27 mouse cellular contexts compared by ENCODE assay signal in the genomic region with DNA sequence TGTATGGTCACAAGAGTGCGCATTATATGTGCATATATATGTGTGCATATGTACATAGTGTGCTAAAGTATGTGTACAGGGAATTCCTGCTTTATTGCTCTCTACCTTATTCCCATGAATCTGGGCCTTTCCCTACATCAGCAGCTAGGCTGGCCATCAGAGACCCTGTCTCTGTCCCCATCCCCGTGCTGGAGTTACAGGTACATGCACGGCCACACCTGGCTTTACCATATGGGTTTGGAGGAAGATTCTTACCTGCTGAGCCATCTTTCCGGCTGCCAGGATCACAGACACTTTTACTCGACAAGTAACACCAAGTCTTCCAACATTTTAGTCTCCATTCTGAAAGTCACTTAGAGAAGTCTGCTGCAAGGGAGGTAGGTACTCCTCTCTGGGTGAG.
"Had no signal": no experiment of that assay in that cellular context is flagged by ENCODE, and none has a peak within 500 bp of the region (broad histone marks: within the 10 kb centered on the region; RNA-seq: fewer than 3 reads in every experiment).

No protein-coding gene starts in this region.

- DNase-seq: left cerebral cortex, postnatal 4 days; liver; liver, embryonic 13.5 days; liver, postnatal 0 days; lung, adult 18-20 months; lung, adult 2 months; lung, embryonic 14.5 days; lung, postnatal 10 days; lung, postnatal 14 days; lung, postnatal 36 days; lung, postnatal 4 days had no signal

- H3K9me3 ChIP-seq: limb, embryonic 10.5 days; limb, embryonic 12.5 days; limb, embryonic 13.5 days; limb, embryonic 15.5 days; liver, embryonic 12.5 days; liver, embryonic 13.5 days; liver, embryonic 15.5 days; lung, embryonic 15.5 days; megakaryocyte, embryonic 14.5 days; midbrain, embryonic 10.5 days; midbrain, embryonic 12.5 days; midbrain, embryonic 13.5 days; midbrain, embryonic 15.5 days; neural tube, embryonic 12.5 days had no signal

- H3K27me3 ChIP-seq: limb, embryonic 12.5 days; limb, embryonic 15.5 days; liver, embryonic 12.5 days; liver, embryonic 13.5 days; liver, embryonic 15.5 days; lung, embryonic 15.5 days; megakaryocyte, embryonic 14.5 days; midbrain, embryonic 12.5 days; midbrain, embryonic 13.5 days; midbrain, embryonic 15.5 days; neural tube, embryonic 12.5 days had no signal

- H3K4me1 ChIP-seq: liver, embryonic 12.5 days; liver, embryonic 13.5 days; liver, embryonic 15.5 days; lung, embryonic 15.5 days; megakaryocyte, embryonic 14.5 days; midbrain, embryonic 10.5 days; midbrain, embryonic 12.5 days; midbrain, embryonic 13.5 days; midbrain, embryonic 15.5 days had no signal

- H3K36me3 ChIP-seq: limb, embryonic 10.5 days; limb, embryonic 12.5 days; limb, embryonic 13.5 days; limb, embryonic 15.5 days; liver, embryonic 12.5 days; liver, embryonic 13.5 days; liver, embryonic 15.5 days; lung, embryonic 15.5 days; midbrain, embryonic 10.5 days; midbrain, embryonic 12.5 days; midbrain, embryonic 13.5 days; midbrain, embryonic 15.5 days; neural tube, embryonic 12.5 days had no signal

- H3K27ac ChIP-seq: limb, embryonic 10.5 days; limb, embryonic 12.5 days; limb, embryonic 13.5 days; limb, embryonic 15.5 days; liver, embryonic 12.5 days; liver, embryonic 13.5 days; liver, embryonic 14.5 days; liver, embryonic 15.5 days; lung, embryonic 15.5 days; macrophage; midbrain, embryonic 10.5 days; midbrain, embryonic 12.5 days; midbrain, embryonic 13.5 days; midbrain, embryonic 15.5 days; neural tube, embryonic 12.5 days had no signal

- H3K4me3 ChIP-seq: limb, embryonic 10.5 days; limb, embryonic 12.5 days; limb, embryonic 13.5 days; limb, embryonic 15.5 days; liver, embryonic 12.5 days; liver, embryonic 13.5 days; liver, embryonic 15.5 days; lung, embryonic 15.5 days; megakaryocyte, embryonic 14.5 days; midbrain, embryonic 10.5 days; midbrain, embryonic 12.5 days; midbrain, embryonic 13.5 days; midbrain, embryonic 15.5 days; myocyte; neural tube, embryonic 12.5 days had no signal
